Mouse (Mus musculus) cerebellum, postnatal 36 days (tissue): ENCODE data around the gene Csn3.

Experiments used
- DNase-seq, 2 experiments: peaks; one replicate each; pipeline ENCODE4 v3.0.0; 2021 to 2022; ENCODE audit warnings: mixed read lengths in 2 of 2

The Csn3 gene

GRCm38 (mm10) chr5:87925372-87925771 lies at the start of gene Csn3:
TSS of gene Csn3 (plus strand) at chr5:87925579.
- no peak for DNase-seq

- DNase-seq = no peak
Observed at GRCm38 (mm10) chr5:87884729-87885128, 40.6 kb upstream of the Csn3 start, which contains the start of gene Odam. TSS of gene Odam (plus strand) at chr5:87885029.

GRCm38 (mm10) chr5:87931603-87932002 lies 6.2 kb downstream of the Csn3 start:
- no peak for DNase-seq

- DNase-seq = no peak
Observed at GRCm38 (mm10) chr5:87940752-87941151, 15.4 kb downstream of the Csn3 start.

- DNase-seq = no peak
Observed at GRCm38 (mm10) chr5:87942515-87942914, 17.1 kb downstream of the Csn3 start.

- DNase-seq = no peak
Observed at GRCm38 (mm10) chr5:87951836-87952235, 26.5 kb downstream of the Csn3 start.

- DNase-seq = no peak
Observed at GRCm38 (mm10) chr5:87969201-87969600, 43.8 kb downstream of the Csn3 start, which contains the start of the genes 2310003L06Rik and Gm28434. TSS of gene 2310003L06Rik (plus strand) at chr5:87969459. TSS of gene Gm28434 (plus strand) at chr5:87969517.

GRCm38 (mm10) chr5:87979139-87979538 lies 53.8 kb downstream of the Csn3 start, which contains the start of gene Cabs1:
TSS of gene Cabs1 (plus strand) at chr5:87979439.
- DNase-seq = no peak
